Comparison of ENCODE assay signal across 7 mouse cellular contexts in the genomic region with DNA sequence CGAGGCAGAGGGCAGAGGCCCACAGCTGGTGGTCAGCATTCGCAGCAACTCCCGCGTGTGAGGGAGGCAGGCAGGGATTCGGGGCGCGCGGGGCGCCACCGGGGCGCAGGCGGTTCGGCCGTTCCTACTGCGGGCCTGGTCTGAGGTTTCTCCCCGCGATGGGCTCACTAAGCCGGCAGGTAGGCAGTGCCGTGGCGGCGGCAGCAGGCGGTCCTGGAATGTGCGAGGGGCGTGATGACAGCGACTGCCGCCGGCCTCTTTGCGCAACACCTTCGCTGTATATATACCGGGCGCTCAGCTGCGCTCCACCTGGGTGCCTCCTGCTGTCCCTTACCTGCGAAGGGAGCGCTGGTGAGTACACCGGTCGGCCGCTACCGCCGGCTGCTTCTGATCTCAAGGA. TPM values are rescaled to one million over a fixed set of nuclear protein-coding genes. Genes with fewer than 3 reads are reported as not detected.
A peak's percentile ranks its signal among the peaks of the same experiment; 100 is the strongest.
DNase-seq lines count a peak whose midpoint lies in the region; ATAC-seq and TF ChIP-seq lines count a peak whose summit lies in the region.

No protein-coding gene starts in this region.

- TF ChIP-seq CTCF in liver, adult 2 months (IDR thresholded peaks at IDR 0.05; ENCODE audit: low read depth, low read length) = no peak
- no peak for TF ChIP-seq CTCF in midbrain, postnatal 0 days (IDR thresholded peaks at IDR 0.05)

- H3K36me3 ChIP-seq in hindbrain, embryonic 15.5 days = no peaks in the 10 kb centered on the region
- H3K36me3 ChIP-seq in liver, adult 2 months (ENCODE audit: control insufficient read depth, insufficient read depth, low read length) = no peaks in the 10 kb centered on the region
- H3K36me3 ChIP-seq in midbrain, postnatal 0 days (ENCODE audit: insufficient read depth, low read length) = no peaks in the 10 kb centered on the region

- H3K9ac ChIP-seq in hindbrain, embryonic 15.5 days = peak overlapping the region; percentile 41
- peak overlapping the region; percentile 65 for H3K9ac ChIP-seq in liver, adult 2 months (ENCODE audit: low read depth, low read length)
- H3K9ac ChIP-seq in midbrain, postnatal 0 days (replicated peaks; ENCODE audit: low read length, poor library complexity, severe bottlenecking) = peak overlapping the region; percentile 46

- DNase-seq in ES-CJ7 (ENCODE audit: low read depth, low spot score) (peak; percentile 9), WW6 (ENCODE audit: low read depth, low spot score) (peak; percentile 16)
- peak; percentile 33 for DNase-seq in liver, adult 2 months (ENCODE audit: extremely low read depth, low read depth, low spot score)
- peak; percentile 17 for DNase-seq in midbrain, postnatal 0 days (ENCODE audit: low spot score)
- DNase-seq in spleen, postnatal 4 days (ENCODE audit: low spot score in 2 of 2) = no peak
- no peak for DNase-seq in cerebellum, postnatal 4 days (ENCODE audit: low spot score in 2 of 2)

- H3K4me2 ChIP-seq in hindbrain, embryonic 15.5 days = peak overlapping the region; percentile 68
- peak overlapping the region; percentile 87 for H3K4me2 ChIP-seq in midbrain, postnatal 0 days (ENCODE audit: low read depth, low read length, poor library complexity, severe bottlenecking)

- H3K9me3 ChIP-seq in hindbrain, embryonic 15.5 days = no peaks in the 10 kb centered on the region
- H3K9me3 ChIP-seq in midbrain, postnatal 0 days (ENCODE audit: low read length) = no peaks in the 10 kb centered on the region

- 1% methylated on average over 39 of the region's 39 CpGs for WGBS in hindbrain, embryonic 15.5 days
- WGBS in liver, adult 2 months = 3% methylated on average over 39 of the region's 39 CpGs
- WGBS in midbrain, postnatal 0 days = 2% methylated on average over 39 of the region's 39 CpGs

- no peak overlapping the region for H3K27ac ChIP-seq in hindbrain, embryonic 15.5 days (replicated peaks)
- peak overlapping the region; percentile 6; the same call in 1 of the 2 replicates for H3K27ac ChIP-seq in liver, adult 2 months (replicated peaks; ENCODE audit: insufficient read depth, low read depth, low read length)
- no peak overlapping the region for H3K27ac ChIP-seq in midbrain, postnatal 0 days (ENCODE audit: low read depth, low read length)

- no peaks in the 10 kb centered on the region for H3K79me2 ChIP-seq in liver, adult 2 months (ENCODE audit: control insufficient read depth, insufficient read depth, low read length)

- H3K4me3 ChIP-seq in hindbrain, embryonic 15.5 days = peak overlapping the region; percentile 39
- H3K4me3 ChIP-seq in liver, adult 2 months (ENCODE audit: insufficient read depth, low read depth, low read length) = peak overlapping the region; percentile 66
- peak overlapping the region; percentile 40 for H3K4me3 ChIP-seq in midbrain, postnatal 0 days (ENCODE audit: low read depth, low read length)

- peak; percentile 78 for ATAC-seq in hindbrain, embryonic 15.5 days (ENCODE audit: low FRiP score, low read depth)
- peak; percentile 49; the same call in 1 of the 2 replicates for ATAC-seq in midbrain, postnatal 0 days (ENCODE audit: low FRiP score)

- no peak for TF ChIP-seq POLR2A in liver, adult 2 months (IDR thresholded peaks at IDR 0.05; ENCODE audit: extremely low read depth, insufficient read depth, low read length)

- peaks cover 8% of the 10 kb centered on the region for H3K4me1 ChIP-seq in hindbrain, embryonic 15.5 days (replicated peaks)
- peaks cover 24% of the 10 kb centered on the region for H3K4me1 ChIP-seq in liver, adult 2 months (ENCODE audit: control insufficient read depth, insufficient read depth, low read length)
- H3K4me1 ChIP-seq in midbrain, postnatal 0 days (ENCODE audit: insufficient read depth, low read length) = peaks cover 5% of the 10 kb centered on the region; the same call in 1 of the 2 replicates

- peaks cover 25% of the 10 kb centered on the region for H3K27me3 ChIP-seq in hindbrain, embryonic 15.5 days
- H3K27me3 ChIP-seq in liver, adult 2 months (ENCODE audit: control insufficient read depth, insufficient read depth, low read length) = no peaks in the 10 kb centered on the region
- H3K27me3 ChIP-seq in midbrain, postnatal 0 days (ENCODE audit: insufficient read depth, low read length) = peaks cover 21% of the 10 kb centered on the region

RNA-seq across cellular contexts. Expression of a gene that starts 11.2 kb away (rescaled TPM):
- polyA plus RNA-seq in hindbrain, embryonic 15.5 days (2015; fragmentation: Nextera tagmentation; extraction: Ambion mirVana) = 0.05 and 0.17 TPM in 2 replicates
- 0.18 and 0.27 TPM in 2 replicates for total RNA-seq in liver, adult 2 months (2014; rRNA removed)
- 1.4 and 1.7 TPM in 2 replicates for polyA plus RNA-seq in liver, adult 2 months (2012; rRNA removed)
- total RNA-seq in midbrain, postnatal 0 days (2014; rRNA removed) = 0.47 and 0.77 TPM in 2 replicates
- polyA plus RNA-seq in midbrain, postnatal 0 days (2015; fragmentation: Nextera tagmentation; extraction: Ambion mirVana) = 0.15 and 0.36 TPM in 2 replicates

Comparison
In these comparisons a context has a peak if more than half of its experiments do, and no peak if none do; other contexts are left out.
1. DNase-seq: peak in ES-CJ7 (single experiment), WW6 (single experiment), liver, adult 2 months (single experiment) and midbrain, postnatal 0 days (single experiment); none in spleen, postnatal 4 days (0 of 2) and cerebellum, postnatal 4 days (0 of 2).
2. Peak in every context shown above with its lines, with median percentiles within 50 percentile points of each other: H3K4me3 ChIP-seq and H3K9ac ChIP-seq.